Mouse (Mus musculus) lung, adult 2 months (tissue): ENCODE measurements around the gene Usp28.

Source experiments
- CTCF ChIP-seq: fragments of 200-500 bp; IDR thresholded peaks from 2 replicates; pipeline ENCODE4 v1.5.1; 2011; ENCODE audit warnings: mild to moderate bottlenecking, low read length, control low read depth; ENCODE audit not compliant: insufficient read depth
- POLR2A ChIP-seq: fragments of 200-500 bp; IDR thresholded peaks from 2 replicates; pipeline ENCODE4 v1.6.1; 2011; ENCODE audit warnings: low read depth, mild to moderate bottlenecking, control low read depth, low read length, borderline replicate concordance; ENCODE audit errors: extremely low read depth

DNA sequence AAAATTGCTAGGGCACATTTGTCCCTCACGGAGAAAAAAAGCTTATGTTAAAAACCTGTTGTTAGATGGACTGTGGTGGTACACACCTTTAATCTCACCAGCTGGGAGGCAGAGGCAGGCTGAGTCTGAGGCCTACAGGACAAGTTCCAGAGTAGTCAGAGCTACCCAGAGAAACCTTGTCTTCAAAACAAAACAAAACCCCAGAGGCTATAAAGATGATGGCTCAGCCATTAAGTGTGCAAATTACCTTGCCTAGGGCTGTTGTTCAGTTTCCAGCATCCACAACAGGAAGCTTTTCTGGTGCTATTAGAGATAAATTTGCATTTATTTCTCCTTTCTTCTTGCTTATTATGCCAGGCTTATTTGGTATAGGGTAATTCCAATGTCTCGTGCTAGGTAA lies 39.4 kb downstream of the Usp28 start:
- no peak for TF ChIP-seq CTCF
- no peak for TF ChIP-seq POLR2A
